Mouse (Mus musculus) liver, adult 2 months (tissue): ENCODE data around the gene Polr2m. TPM values are rescaled to one million over a fixed set of nuclear protein-coding genes. Genes with fewer than 3 reads are reported as not detected.

Experiments
- DNase-seq: peaks from one replicate; pipeline ENCODE4 v3.0.0-alpha.2; 2011; ENCODE audit warnings: low read depth, low spot score; ENCODE audit errors: extremely low read depth
- H3K27ac ChIP-seq: fragments of 200-500 bp; replicated peaks from 2 replicates; pipeline ENCODE4 v1.5.1; 2012; ENCODE audit warnings: low read depth, mild to moderate bottlenecking, control low read depth, inconsistent platforms, low read length; ENCODE audit not compliant: insufficient read depth
- H3K27me3 ChIP-seq: fragments of 200-500 bp; 2 replicates; pipeline ENCODE4 v1.6.1; 2012; ENCODE audit warnings: mild to moderate bottlenecking, moderate library complexity, low read length, inconsistent platforms; ENCODE audit not compliant: control insufficient read depth, insufficient read depth
- H3K36me3 ChIP-seq: fragments of 200-500 bp; 2 replicates; pipeline ENCODE4 v1.6.1; 2012; ENCODE audit warnings: low read length, inconsistent platforms; ENCODE audit not compliant: control insufficient read depth, insufficient read depth
- H3K4me1 ChIP-seq: fragments of 200-500 bp; 2 replicates; pipeline ENCODE4 v1.6.1; 2011; ENCODE audit warnings: low read length; ENCODE audit not compliant: control insufficient read depth, insufficient read depth
- H3K4me3 ChIP-seq: fragments of 200-500 bp; 2 replicates; pipeline ENCODE4 v1.5.1; 2011; ENCODE audit warnings: low read depth, mild to moderate bottlenecking, control low read depth, low read length, moderate library complexity; ENCODE audit not compliant: insufficient read depth
- H3K79me2 ChIP-seq: fragments of 200-500 bp; 2 replicates; pipeline ENCODE4 v1.6.1; 2012; ENCODE audit warnings: inconsistent platforms, mild to moderate bottlenecking, low read length, moderate library complexity; ENCODE audit not compliant: control insufficient read depth, insufficient read depth
- H3K9ac ChIP-seq: fragments of 200-500 bp; 2 replicates; pipeline ENCODE4 v1.6.1; 2012; ENCODE audit warnings: low read depth, mild to moderate bottlenecking, control low read depth, inconsistent platforms, low read length
- CTCF ChIP-seq: fragments of 200-500 bp; IDR thresholded peaks from 2 replicates; pipeline ENCODE4 v1.5.1; 2011; ENCODE audit warnings: low read depth, low read length, control low read depth
- POLR2A ChIP-seq: fragments of 200-500 bp; IDR thresholded peaks from 2 replicates; pipeline ENCODE4 v1.6.1; 2011; ENCODE audit warnings: low read length, control low read depth; ENCODE audit not compliant: insufficient read depth; ENCODE audit errors: extremely low read depth
- WGBS: fragments of 180-500 bp; shearing (Covaris S2); methylation state at CpG from one replicate; pipeline ENCODE4 v1.1.7; 2018; 5-methylcytosine and 5-hydroxymethylcytosine counted together
- polyA plus RNA-seq: library from polyadenylated mRNA; depleted of rRNA; stranded (reverse); fragments of >200 nt; gene quantifications from 2 replicates; pipeline ENCODE4 v1.2.3, GENCODE M21; 2012
- total RNA-seq: library from RNA; depleted of rRNA; stranded (reverse); fragments of >200 nt; gene quantifications from 2 replicates; pipeline ENCODE4 v1.2.3, GENCODE M21; 2014

Gene Polr2m
- total and polyA plus RNA-seq, 2 experiments, result 52.3 to 200 TPM

DNA sequence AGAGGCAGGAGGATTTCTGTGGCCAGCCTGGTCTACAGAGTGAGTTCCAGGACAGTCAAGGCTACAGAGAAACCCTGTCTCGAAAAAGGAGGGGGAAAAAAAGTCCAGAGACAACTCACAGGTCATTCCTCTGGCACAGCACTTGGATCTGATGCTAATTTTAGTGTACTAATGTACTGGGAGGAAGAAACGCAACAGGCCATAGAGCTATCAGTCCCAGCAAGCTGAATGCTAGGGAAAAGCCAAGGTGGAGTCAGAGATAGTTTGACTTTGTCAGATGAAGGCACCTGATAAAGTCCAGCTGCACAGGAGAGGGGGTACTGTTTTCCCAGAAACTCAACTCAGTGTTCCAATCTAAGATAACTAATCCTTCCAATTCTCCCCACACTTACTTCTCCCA lies 5.4 kb downstream of the Polr2m start:
- Histone ChIP-seq H3K9ac (no peak overlapping the region), H3K4me1 (peaks cover 3% of the 10 kb centered on the region), H3K27me3 (no peaks in the 10 kb centered on the region), H3K4me3 (no peak overlapping the region), H3K79me2 (peaks cover 10% of the 10 kb centered on the region; the same call in 1 of the 2 replicates), H3K36me3 (peaks cover 76% of the 10 kb centered on the region), H3K27ac (no peak overlapping the region)
- 84% methylated on average over 2 of the region's 2 CpGs for WGBS
- DNase-seq, result no peak
- TF ChIP-seq CTCF (no peak), POLR2A (no peak)

DNA sequence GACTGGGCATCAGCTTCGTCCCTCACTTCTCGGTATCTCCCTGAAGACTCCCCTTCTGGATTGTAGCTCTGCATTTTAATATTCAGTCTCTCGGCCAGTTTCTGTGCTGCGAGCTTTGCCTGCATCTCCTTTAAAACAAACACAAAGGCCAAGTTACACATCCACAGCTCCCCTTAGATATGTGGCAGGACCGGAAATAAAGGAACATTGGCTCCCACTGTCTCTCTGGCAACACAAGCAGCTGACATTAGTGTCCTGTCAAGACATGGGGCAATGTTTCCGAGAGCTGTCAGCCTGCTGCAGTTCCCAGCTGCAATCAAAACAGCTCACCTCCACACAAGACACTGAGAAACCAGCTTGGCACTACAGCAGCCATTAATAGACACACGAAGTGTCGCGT lies 6.3 kb downstream of the Polr2m start:
- WGBS, result 96% methylated on average over 9 of the region's 9 CpGs
- Histone ChIP-seq H3K27ac (no peak overlapping the region), H3K79me2 (peaks cover 8% of the 10 kb centered on the region; the same call in 1 of the 2 replicates), H3K4me3 (no peak overlapping the region), H3K9ac (no peak overlapping the region), H3K4me1 (peaks cover 3% of the 10 kb centered on the region), H3K36me3 (peaks cover 76% of the 10 kb centered on the region), H3K27me3 (no peaks in the 10 kb centered on the region)
- no peak for DNase-seq
- no peak for TF ChIP-seq POLR2A
- TF ChIP-seq CTCF, result no peak

DNA sequence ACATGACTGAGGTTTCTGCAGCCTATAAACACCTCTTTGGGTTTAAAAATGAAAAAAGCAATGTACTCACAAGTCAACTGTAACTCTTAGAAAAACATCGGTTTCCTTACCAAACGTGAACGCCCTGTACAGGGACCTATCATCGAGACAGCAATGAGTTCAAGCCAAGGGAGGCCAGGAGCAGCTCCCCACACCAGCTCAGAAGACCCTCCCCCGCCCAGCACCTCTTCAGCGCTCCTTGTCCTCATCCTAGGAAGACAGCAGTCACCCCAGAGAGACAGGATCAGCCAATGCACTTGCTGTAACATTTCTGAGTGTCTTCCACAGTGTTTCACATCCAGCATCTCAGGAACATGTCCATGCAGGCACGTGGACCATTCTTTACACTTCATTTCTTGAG lies 7.1 kb downstream of the Polr2m start:
- no peak for TF ChIP-seq POLR2A
- TF ChIP-seq CTCF, result no peak
- Histone ChIP-seq H3K36me3 (peaks cover 75% of the 10 kb centered on the region), H3K79me2 (peaks cover 8% of the 10 kb centered on the region; the same call in 1 of the 2 replicates), H3K4me1 (peaks cover 2% of the 10 kb centered on the region; the same call in 1 of the 2 replicates), H3K27me3 (no peaks in the 10 kb centered on the region), H3K9ac (no peak overlapping the region), H3K4me3 (no peak overlapping the region), H3K27ac (no peak overlapping the region)
- no peak for DNase-seq
- 94% methylated on average over 7 of the region's 7 CpGs for WGBS

DNA sequence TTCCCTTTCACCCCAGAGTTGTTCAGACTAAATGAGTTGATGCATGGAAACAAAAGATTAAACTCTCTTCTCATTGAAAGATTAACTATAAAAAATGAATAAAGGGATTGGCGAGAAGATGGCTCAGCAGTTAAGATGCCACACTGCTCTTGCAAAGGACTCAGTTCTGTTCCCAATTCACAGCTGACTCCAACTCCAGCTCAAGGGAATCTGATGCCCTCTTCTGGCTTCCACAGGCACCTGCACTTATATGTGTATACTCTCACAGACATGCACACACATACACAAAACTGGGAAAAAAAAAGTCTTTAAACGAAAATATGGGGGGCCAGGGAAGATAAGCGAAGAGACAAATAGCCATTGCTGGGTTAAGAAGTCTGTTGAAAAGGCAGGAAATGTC lies 9.1 kb downstream of the Polr2m start:
- H3K9ac ChIP-seq, result no peak overlapping the region
- H3K27ac ChIP-seq, result no peak overlapping the region
- 100% methylated on average over 3 of the region's 3 CpGs for WGBS
- H3K27me3 ChIP-seq, result no peaks in the 10 kb centered on the region
- H3K36me3 ChIP-seq, result peaks cover 56% of the 10 kb centered on the region
- H3K4me1 ChIP-seq, result no peaks in the 10 kb centered on the region
- no peaks in the 10 kb centered on the region for H3K79me2 ChIP-seq
- no peak for DNase-seq
- no peak overlapping the region for H3K4me3 ChIP-seq
- TF ChIP-seq CTCF (no peak), POLR2A (no peak)

DNA sequence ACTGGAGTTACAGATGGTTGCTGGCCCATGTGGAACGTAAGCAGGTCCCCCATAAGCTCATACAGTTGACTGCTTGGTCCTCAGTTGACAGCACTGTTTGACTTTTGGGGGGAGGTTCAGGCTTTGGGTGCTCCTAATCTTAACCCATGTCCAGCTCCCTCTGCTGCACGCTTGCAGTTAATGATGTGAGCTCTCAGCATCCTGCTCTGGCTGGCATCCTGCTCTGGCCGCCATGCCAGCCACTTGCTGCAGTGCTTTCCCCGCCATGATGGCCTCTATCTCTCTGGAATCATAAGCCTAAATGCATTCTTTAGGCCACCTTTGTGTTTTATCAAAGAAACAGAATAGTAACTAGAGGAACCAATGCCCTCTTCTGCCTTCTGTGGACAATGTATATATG lies 10.2 kb downstream of the Polr2m start:
- Histone ChIP-seq H3K27me3 (no peaks in the 10 kb centered on the region), H3K9ac (no peak overlapping the region), H3K36me3 (peaks cover 45% of the 10 kb centered on the region), H3K4me1 (no peaks in the 10 kb centered on the region), H3K4me3 (no peak overlapping the region), H3K79me2 (no peaks in the 10 kb centered on the region), H3K27ac (no peak overlapping the region)
- no peak for DNase-seq
- WGBS, result 96% methylated on average over 4 of the region's 4 CpGs
- TF ChIP-seq CTCF (no peak), POLR2A (no peak)

DNA sequence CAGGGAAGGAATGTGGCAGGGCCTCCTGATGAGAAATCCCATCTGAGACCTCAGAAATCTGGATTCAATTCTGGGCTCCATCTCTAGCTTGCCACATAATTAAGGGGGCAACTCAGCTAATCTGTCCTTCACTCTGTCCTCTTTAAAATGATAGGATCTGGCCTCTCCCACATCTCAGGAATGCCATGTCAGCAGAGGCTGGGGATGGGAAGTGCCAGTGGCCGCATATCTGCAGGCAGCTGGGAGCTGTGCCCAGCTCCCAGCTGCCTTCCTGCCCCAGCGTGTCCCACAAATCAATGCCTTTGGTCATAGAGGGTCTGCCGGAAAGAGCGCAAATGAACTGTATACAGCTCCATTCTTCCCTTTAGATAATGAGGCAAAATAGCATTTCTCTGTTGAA lies 18.3 kb downstream of the Polr2m start:
- Histone ChIP-seq H3K9ac (no peak overlapping the region), H3K79me2 (no peaks in the 10 kb centered on the region), H3K27me3 (no peaks in the 10 kb centered on the region), H3K4me1 (no peaks in the 10 kb centered on the region), H3K27ac (no peak overlapping the region), H3K4me3 (no peak overlapping the region), H3K36me3 (no peaks in the 10 kb centered on the region)
- 71% methylated on average over 4 of the region's 4 CpGs for WGBS
- TF ChIP-seq CTCF, result no peak
- no peak for TF ChIP-seq POLR2A
- no peak for DNase-seq
